Mouse (Mus musculus) midbrain, embryonic 13.5 days (tissue): Measurements from ENCODE around the gene Cnfn. TPM values are rescaled to one million over a fixed set of nuclear protein-coding genes. Genes with fewer than 3 reads are reported as not detected.
"Not testable (repeated sequence)": the region's sequence is repeated elsewhere in the genome, so short reads cannot be mapped to it uniquely, and the experiment has no call there.

Experiments used
- ATAC-seq: fragments of 200-750 bp; cut with Nextera tagmentation; 2 replicates; pipeline ENCODE4 v1.8.0; 2017; ENCODE audit warnings: mild to moderate bottlenecking, moderate TSS enrichment, moderate library complexity
- H3K27ac ChIP-seq: fragments of 300-500 bp; sonication (generic); 2 replicates; pipeline ENCODE4 v1.5.1; 2015; ENCODE audit warnings: inconsistent platforms, mild to moderate bottlenecking, moderate library complexity
- H3K27me3 ChIP-seq: fragments of 300-500 bp; sonication (generic); 2 replicates; pipeline ENCODE4 v1.6.1; 2015; ENCODE audit warnings: mild to moderate bottlenecking, inconsistent platforms
- H3K36me3 ChIP-seq: fragments of 300-500 bp; sonication (generic); 2 replicates; pipeline ENCODE4 v1.6.1; 2015; ENCODE audit warnings: mild to moderate bottlenecking, inconsistent platforms
- H3K4me1 ChIP-seq: fragments of 300-500 bp; sonication (generic); replicated peaks from 2 replicates; pipeline ENCODE4 v1.6.1; 2015; ENCODE audit warnings: inconsistent platforms
- H3K4me2 ChIP-seq: fragments of 300-500 bp; sonication (generic); replicated peaks from 2 replicates; pipeline ENCODE4 v1.6.1; 2015; ENCODE audit warnings: moderate library complexity, mild to moderate bottlenecking, inconsistent platforms
- H3K4me3 ChIP-seq: fragments of 300-500 bp; sonication (generic); replicated peaks from 2 replicates; pipeline ENCODE4 v1.5.1; 2015; ENCODE audit warnings: mild to moderate bottlenecking, inconsistent platforms
- H3K9ac ChIP-seq: fragments of 300-500 bp; sonication (generic); replicated peaks from 2 replicates; pipeline ENCODE4 v1.6.1; 2015; ENCODE audit warnings: mild to moderate bottlenecking, inconsistent platforms
- H3K9me3 ChIP-seq: fragments of 300-500 bp; sonication (generic); 2 replicates; pipeline ENCODE4 v1.6.1; 2016; ENCODE audit warnings: mild to moderate bottlenecking, inconsistent platforms
- WGBS: fragments of 180-500 bp; shearing (Covaris S2); methylation state at CpG from one replicate; pipeline ENCODE4 v1.1.7; 2015; 5-methylcytosine and 5-hydroxymethylcytosine counted together
- polyA plus RNA-seq: library from polyadenylated mRNA; unstranded; fragments of >200 nt; fragmentation: Nextera tagmentation; extraction: Ambion mirVana; gene quantifications from 2 replicates; pipeline ENCODE4 v1.2.1, GENCODE M21; 2015

The Cnfn gene
- 0.32 TPM in 1 of 2 replicates, not detected in the other for polyA plus RNA-seq

DNA sequence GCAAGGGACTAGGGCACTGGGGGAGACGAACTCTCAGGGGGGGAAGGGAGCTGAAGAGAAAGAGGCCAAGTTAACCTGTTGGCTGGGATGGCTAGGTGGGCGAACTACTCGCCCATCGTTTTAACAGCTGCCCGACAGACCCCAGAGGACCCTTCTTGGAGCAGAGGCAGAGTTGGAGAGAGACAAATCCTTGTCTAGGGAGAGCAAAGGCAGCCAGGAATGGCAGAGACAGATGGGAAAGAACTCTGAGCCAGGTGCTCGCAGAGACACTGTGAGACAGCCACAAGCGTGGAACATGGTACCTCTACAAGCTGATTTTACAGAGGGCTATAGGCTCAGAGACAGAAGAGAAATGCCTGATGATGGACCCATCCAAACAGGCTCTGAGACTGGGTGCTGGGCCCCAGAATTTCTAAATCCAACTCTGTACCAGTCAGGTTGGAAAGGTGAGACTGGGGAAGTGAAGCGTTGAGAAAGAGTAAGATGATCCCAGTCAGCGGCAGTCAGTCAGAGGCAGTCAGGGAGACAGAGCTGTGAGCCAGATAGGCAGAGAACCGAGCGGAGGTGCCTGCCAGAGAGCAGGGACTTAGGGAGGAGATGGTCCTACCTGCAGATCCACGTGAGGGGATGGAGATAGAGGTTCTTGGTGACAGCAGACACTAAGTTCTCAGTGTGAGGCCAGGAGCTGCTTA, at the start of gene Cnfn:
Gene Cnfn, minus strand, starts transcription at position 667 of the 692 bp plus-strand sequence.
- 50% methylated on average over 12 of the region's 12 CpGs for WGBS
- Histone ChIP-seq H3K27ac (no peak within 1 kb of the TSS), H3K27me3 (peaks cover 45% of the 10 kb centered on the region), H3K4me1 (peaks cover 29% of the 10 kb centered on the region), H3K4me3 (no peak within 1 kb of the TSS), H3K9me3 (no peaks in the 10 kb centered on the region), H3K4me2 (no peak within 1 kb of the TSS), H3K36me3 (peaks cover 5% of the 10 kb centered on the region), H3K9ac (no peak within 1 kb of the TSS)
- ATAC-seq, result no peak

- Histone ChIP-seq H3K36me3 (no peaks in the 10 kb centered on the region), H3K4me3 (no peak overlapping the region), H3K27ac (no peak overlapping the region), H3K9ac (no peak overlapping the region), H3K4me1 (0 out of 2 replicates have a peak, but pooled peaks cover 5% of the 10 kb centered on the region), H3K4me2 (no peak overlapping the region), H3K9me3 (no peaks in the 10 kb centered on the region), H3K27me3 (peaks cover 8% of the 10 kb centered on the region)
- ATAC-seq, result no peak
- 90% methylated on average over 1 of the region's 1 CpGs for WGBS
Measured at GRCm38 (mm10) chr7:25417597-25417996, 48.1 kb upstream of the Cnfn start.

DNA sequence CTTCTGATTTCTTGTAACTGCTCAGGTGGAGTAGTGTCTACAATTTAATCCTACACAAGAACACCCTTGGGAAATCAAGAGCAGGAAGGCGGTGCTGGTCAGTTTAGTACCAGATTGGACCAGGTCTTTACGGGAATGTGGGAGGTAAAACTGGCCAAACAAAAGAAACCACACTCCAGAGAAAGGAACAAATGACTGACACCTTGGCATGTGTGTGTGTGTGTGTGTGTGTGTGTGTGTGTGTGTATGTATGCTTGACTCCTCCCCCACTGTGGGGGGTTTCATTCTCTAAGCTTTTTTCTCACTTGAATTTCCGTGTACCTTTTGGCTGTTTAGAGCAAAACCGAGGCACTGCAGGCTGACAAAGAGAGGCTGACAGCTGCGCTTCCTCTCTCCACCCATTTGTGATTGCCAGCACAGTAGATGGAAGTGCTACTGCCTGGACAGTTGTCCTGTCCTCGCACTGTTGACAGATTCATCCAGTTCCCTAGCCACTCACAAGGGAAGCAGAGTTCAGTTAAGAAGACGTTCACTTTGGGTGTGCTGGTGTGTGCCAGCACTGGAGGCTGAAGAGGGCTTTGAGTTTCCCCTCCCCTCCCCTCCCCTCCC, 43.4 kb upstream of the Cnfn start, which contains the start of gene Cxcl17:
Gene Cxcl17, minus strand, starts transcription at position 54 of the 609 bp plus-strand sequence.
- H3K4me3 ChIP-seq, result no peak within 1 kb of the TSS
- no peaks in the 10 kb centered on the region for H3K9me3 ChIP-seq
- H3K4me2 ChIP-seq, result no peak within 1 kb of the TSS
- H3K27ac ChIP-seq, result no peak within 1 kb of the TSS
- WGBS, result 52% methylated on average over 7 of the region's 7 CpGs
- no peak for ATAC-seq
- H3K36me3 ChIP-seq, result no peaks in the 10 kb centered on the region
- no peaks in the 10 kb centered on the region for H3K27me3 ChIP-seq
- no peak within 1 kb of the TSS for H3K9ac ChIP-seq
- H3K4me1 ChIP-seq, result 0 out of 2 replicates have a peak, but pooled peaks cover 5% of the 10 kb centered on the region

DNA sequence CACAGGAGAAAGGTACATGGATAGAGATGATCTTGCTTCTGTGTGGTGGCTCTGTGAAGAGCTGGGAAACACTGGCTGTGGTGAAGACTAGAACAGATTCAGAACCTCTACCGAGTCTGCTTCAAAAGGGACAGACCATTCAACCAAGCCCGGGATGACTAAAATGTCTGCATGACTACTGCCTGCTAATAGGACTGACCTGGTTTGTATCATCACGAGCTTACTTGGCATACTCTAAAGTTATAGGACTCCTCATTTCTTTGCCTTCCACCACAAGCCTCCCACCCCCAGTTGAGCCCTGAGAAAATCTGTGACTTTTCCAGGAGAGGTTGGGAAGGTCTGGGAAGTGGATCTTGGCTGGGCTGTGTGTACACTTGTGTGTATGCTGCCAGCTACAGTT, 42.3 kb upstream of the Cnfn start:
- Histone ChIP-seq H3K4me3 (no peak overlapping the region), H3K27ac (no peak overlapping the region), H3K4me2 (no peak overlapping the region), H3K9me3 (no peaks in the 10 kb centered on the region), H3K4me1 (0 out of 2 replicates have a peak, but pooled peaks cover 5% of the 10 kb centered on the region), H3K27me3 (no peaks in the 10 kb centered on the region), H3K9ac (no peak overlapping the region), H3K36me3 (no peaks in the 10 kb centered on the region)
- ATAC-seq, result no peak
- 90% methylated on average over 3 of the region's 3 CpGs for WGBS

DNA sequence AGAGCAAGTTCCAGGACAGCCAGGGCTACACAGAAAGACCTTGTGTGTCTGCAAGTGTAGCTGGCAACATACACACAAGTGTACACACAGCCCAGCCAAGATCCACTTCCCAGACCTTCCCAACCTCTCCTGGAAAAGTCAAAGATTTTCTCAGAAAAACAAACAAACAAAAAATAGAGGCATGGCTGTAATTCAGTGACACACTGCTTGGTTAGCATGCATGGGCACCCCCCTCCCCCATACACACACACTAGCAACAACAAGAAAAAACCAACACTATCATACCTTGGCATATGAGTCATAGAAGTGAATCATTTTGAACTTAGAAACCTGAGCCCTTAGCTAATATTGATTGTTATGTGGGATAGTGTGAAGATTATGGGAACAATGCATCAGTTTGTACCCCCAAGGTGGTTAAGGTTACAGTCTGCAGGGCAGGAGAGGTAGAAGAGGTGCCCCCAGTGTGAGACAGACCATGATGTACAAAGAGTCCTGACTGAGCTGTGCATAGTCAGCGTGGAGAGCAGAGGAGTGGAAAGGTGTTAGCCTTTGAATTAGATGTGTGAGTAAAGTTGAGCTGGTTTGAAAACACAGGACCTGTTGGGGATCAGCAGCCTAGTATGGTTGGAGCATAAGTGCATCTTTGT, 41.6 kb upstream of the Cnfn start:
- no peak overlapping the region for H3K27ac ChIP-seq
- no peak for ATAC-seq
- no peak overlapping the region for H3K4me3 ChIP-seq
- WGBS, result 86% methylated on average over 1 of the region's 1 CpGs
- no peak overlapping the region for H3K9ac ChIP-seq
- H3K27me3 ChIP-seq, result no peaks in the 10 kb centered on the region
- no peaks in the 10 kb centered on the region for H3K36me3 ChIP-seq
- H3K9me3 ChIP-seq, result no peaks in the 10 kb centered on the region
- 0 out of 2 replicates have a peak, but pooled peaks cover 5% of the 10 kb centered on the region for H3K4me1 ChIP-seq
- no peak overlapping the region for H3K4me2 ChIP-seq

DNA sequence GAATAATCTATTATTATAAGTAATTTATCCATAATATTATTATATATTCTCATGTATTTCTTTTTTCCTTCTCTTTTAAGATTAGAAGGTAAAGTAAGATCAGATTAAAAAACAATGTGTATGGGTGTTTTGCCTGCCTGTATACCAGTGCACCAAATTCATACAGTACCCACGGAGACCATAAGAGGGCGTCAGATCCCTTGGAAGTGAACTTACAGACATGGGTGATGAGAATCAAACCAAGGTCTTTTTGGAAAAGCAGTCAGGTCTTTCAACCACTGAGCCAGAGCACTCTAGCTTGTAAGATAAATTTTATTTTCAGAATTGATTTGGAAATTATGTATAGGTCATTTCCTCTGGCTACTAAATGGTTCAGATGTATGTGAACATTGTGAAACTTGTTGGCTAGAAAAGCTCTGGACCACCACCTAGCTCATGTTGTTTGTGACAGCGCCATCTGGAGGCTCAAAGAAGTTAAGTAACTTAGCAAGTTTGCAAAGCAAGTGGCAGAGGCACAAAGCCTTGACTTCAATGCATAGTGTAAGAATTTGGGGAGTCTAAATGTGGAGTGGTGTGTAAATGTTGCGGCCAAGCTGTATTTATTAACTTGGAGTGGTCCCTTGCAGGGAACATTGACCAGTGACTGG, 39.7 kb upstream of the Cnfn start:
- H3K4me1 ChIP-seq, result 0 out of 2 replicates have a peak, but pooled peaks cover 5% of the 10 kb centered on the region
- H3K27me3 ChIP-seq, result no peaks in the 10 kb centered on the region
- H3K4me2 ChIP-seq, result no peak overlapping the region
- no peak overlapping the region for H3K4me3 ChIP-seq
- WGBS, result 46% methylated on average over 4 of the region's 4 CpGs
- no peak overlapping the region for H3K9ac ChIP-seq
- H3K36me3 ChIP-seq, result no peaks in the 10 kb centered on the region
- no peaks in the 10 kb centered on the region for H3K9me3 ChIP-seq
- no peak overlapping the region for H3K27ac ChIP-seq
- no peak for ATAC-seq

GRCm38 (mm10) chr7:25406468-25406867, 36.9 kb upstream of the Cnfn start:
- H3K4me3 ChIP-seq, result no peak overlapping the region
- WGBS, result 90% methylated on average over 7 of the region's 7 CpGs
- H3K4me1 ChIP-seq, result no peaks in the 10 kb centered on the region

GRCm38 (mm10) chr7:25402671-25403101, 33.2 kb upstream of the Cnfn start:
- WGBS, result 3% methylated on average over 2 of the region's 2 CpGs
- Histone ChIP-seq H3K4me2 (no peak overlapping the region), H3K36me3 (no peaks in the 10 kb centered on the region)

More at GRCm38 (mm10) chr7:25406468-25406867, 36.9 kb upstream of the Cnfn start:
- Histone ChIP-seq H3K9ac (no peak overlapping the region), H3K9me3 (no peaks in the 10 kb centered on the region), H3K27me3 (no peaks in the 10 kb centered on the region), H3K4me2 (no peak overlapping the region), H3K27ac (no peak overlapping the region), H3K36me3 (no peaks in the 10 kb centered on the region)
- ATAC-seq, result no peak

GRCm38 (mm10) chr7:25401986-25402385, 32.5 kb upstream of the Cnfn start:
- Histone ChIP-seq H3K9ac (no peak overlapping the region), H3K9me3 (no peaks in the 10 kb centered on the region), H3K27me3 (no peaks in the 10 kb centered on the region), H3K4me3 (no peak overlapping the region), H3K27ac (no peak overlapping the region), H3K36me3 (no peaks in the 10 kb centered on the region), H3K4me1 (no peaks in the 10 kb centered on the region), H3K4me2 (no peak overlapping the region)
- no peak for ATAC-seq
- 19% methylated on average over 5 of the region's 5 CpGs for WGBS

More at GRCm38 (mm10) chr7:25402671-25403101, 33.2 kb upstream of the Cnfn start:
- no peaks in the 10 kb centered on the region for H3K4me1 ChIP-seq
- no peak overlapping the region for H3K4me3 ChIP-seq
- no peaks in the 10 kb centered on the region for H3K9me3 ChIP-seq
- no peak overlapping the region for H3K9ac ChIP-seq
- H3K27ac ChIP-seq, result no peak overlapping the region
- no peaks in the 10 kb centered on the region for H3K27me3 ChIP-seq
- no peak for ATAC-seq

- Histone ChIP-seq H3K36me3 (no peaks in the 10 kb centered on the region), H3K4me1 (no peaks in the 10 kb centered on the region), H3K9me3 (no peaks in the 10 kb centered on the region), H3K27ac (no peak overlapping the region), H3K9ac (no peak overlapping the region), H3K27me3 (no peaks in the 10 kb centered on the region), H3K4me2 (no peak overlapping the region), H3K4me3 (no peak overlapping the region)
- ATAC-seq, result no peak
- WGBS, result 71% methylated on average over 2 of the region's 2 CpGs
Measured at GRCm38 (mm10) chr7:25401551-25401950, 32.0 kb upstream of the Cnfn start.

DNA sequence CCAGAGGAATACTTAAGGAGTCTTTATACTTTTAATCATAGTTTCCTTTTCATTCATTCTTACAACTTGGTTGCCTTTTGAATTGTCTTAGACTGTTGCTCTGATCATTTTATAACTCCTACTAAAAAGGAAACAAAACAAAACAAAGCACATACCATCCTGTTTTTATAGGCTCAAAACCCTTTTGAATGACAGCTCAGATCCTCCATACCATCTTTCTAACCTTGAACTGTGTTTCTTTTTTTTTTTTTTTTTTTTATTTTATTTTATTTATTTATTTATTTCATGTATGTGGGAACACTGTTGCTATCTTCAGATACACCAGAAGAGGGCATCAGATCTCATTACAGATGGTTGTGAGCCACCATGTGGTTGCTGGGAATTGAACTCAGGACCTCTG, 29.5 kb upstream of the Cnfn start:
- not testable (repeated sequence) for H3K4me2 ChIP-seq, H3K27me3 ChIP-seq, H3K27ac ChIP-seq, ATAC-seq, H3K4me3 ChIP-seq, H3K9ac ChIP-seq, H3K9me3 ChIP-seq, H3K36me3 ChIP-seq
- H3K4me1 ChIP-seq, result peaks cover 14% of the 10 kb centered on the region

DNA sequence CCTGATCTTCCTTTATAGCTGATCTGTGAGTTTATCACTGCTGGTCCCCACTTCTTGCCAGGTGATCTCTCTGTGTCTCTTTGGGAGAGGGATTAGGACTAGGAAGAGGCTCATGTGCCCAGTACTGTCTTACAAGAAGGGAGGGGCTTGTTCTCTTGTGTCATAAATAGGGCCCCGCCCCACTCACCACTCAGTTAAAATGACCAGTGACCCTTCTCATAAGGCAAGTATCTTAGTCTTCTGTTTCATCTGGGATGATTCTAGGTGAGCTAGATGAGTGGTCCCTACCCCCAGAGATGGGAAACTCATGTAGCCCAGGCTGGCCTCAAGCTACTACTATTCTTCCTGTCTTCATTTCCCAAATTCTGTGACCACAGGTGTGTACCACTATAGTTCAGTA, 29.1 kb upstream of the Cnfn start, which contains the start of gene Lipe:
Gene Lipe, minus strand, starts transcription at position 101 of the 400 bp plus-strand sequence.
- ATAC-seq, result no peak
- Histone ChIP-seq H3K4me1 (peaks cover 18% of the 10 kb centered on the region), H3K27ac (no peak within 1 kb of the TSS), H3K4me2 (no peak within 1 kb of the TSS), H3K9ac (no peak within 1 kb of the TSS), H3K4me3 (no peak within 1 kb of the TSS), H3K36me3 (no peaks in the 10 kb centered on the region), H3K9me3 (no peaks in the 10 kb centered on the region), H3K27me3 (peaks cover 5% of the 10 kb centered on the region)
- WGBS, result 96% methylated on average over 1 of the region's 1 CpGs
